22 mouse cellular contexts compared by ENCODE assay signal in the genomic region with DNA sequence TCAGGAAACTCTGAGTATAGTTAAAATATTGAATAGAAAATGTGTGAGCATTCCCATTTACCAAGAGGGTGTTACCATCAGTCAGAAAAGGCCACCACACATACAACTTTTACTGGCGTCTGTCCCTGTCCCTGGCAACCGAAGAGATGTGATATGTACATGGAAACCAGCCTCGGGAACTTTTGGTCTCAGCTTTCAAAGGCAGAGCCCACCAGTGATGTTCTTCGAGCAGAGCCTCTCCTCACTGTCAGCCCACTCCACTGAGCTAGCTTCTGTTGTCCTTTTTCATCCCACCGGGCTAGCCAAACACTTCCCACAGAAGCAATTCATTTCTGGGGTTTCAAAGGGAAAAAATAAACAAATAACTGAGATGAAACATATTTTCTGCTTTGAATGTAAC. TPM values are rescaled to one million over a fixed set of nuclear protein-coding genes. Genes with fewer than 3 reads are reported as not detected.
DNase-seq lines count a peak whose midpoint lies in the region; ATAC-seq and TF ChIP-seq lines count a peak whose summit lies in the region.
"Had no signal": no experiment of that assay in that cellular context is flagged by ENCODE, and none has a peak within 500 bp of the region (broad histone marks: within the 10 kb centered on the region; RNA-seq: fewer than 3 reads in every experiment).

No protein-coding gene starts in this region.

- peak; percentile 27 for DNase-seq in embryo, embryonic 9.5 days (ENCODE audit: extremely low spot score)
- no peak for DNase-seq in embryo, embryonic 10 days (ENCODE audit: low spot score)
- no peak for DNase-seq in hindbrain, postnatal 0 days (ENCODE audit: low spot score)
- peak; percentile 37 for DNase-seq in neural tube, embryonic 10.5 days (ENCODE audit: extremely low spot score, low spot score)
- DNase-seq in cerebellum, adult 8-10 months, result no peak
- DNase-seq in lung, postnatal 10 days, result no peak
- DNase-seq: adrenal gland, postnatal 14 days; cerebellum, adult 9-10 months; gastrocnemius, postnatal 10 days; heart, postnatal 14 days; kidney, adult 11 months; kidney, postnatal 4 days; liver, embryonic 13.5 days; lung, adult 2 months; right cerebral cortex, postnatal 25 days had no signal

- peak overlapping the region; percentile 69; the same call in 1 of the 2 replicates for H3K27ac ChIP-seq in hindbrain, embryonic 13.5 days
- no peak overlapping the region for H3K27ac ChIP-seq in hindbrain, postnatal 0 days
- no peak overlapping the region for H3K27ac ChIP-seq in neural tube, embryonic 15.5 days (replicated peaks)
- H3K27ac ChIP-seq: embryonic facial prominence, embryonic 15.5 days; forebrain, embryonic 15.5 days; heart, embryonic 13.5 days; liver, embryonic 13.5 days had no signal

- no peak for ATAC-seq in hindbrain, embryonic 13.5 days (ENCODE audit: low FRiP score)
- ATAC-seq in hindbrain, postnatal 0 days, result no peak
- ATAC-seq in neural tube, embryonic 15.5 days (ENCODE audit: low FRiP score), result no peak

- H3K36me3 ChIP-seq in hindbrain, embryonic 13.5 days, result no peaks in the 10 kb centered on the region
- no peaks in the 10 kb centered on the region for H3K36me3 ChIP-seq in hindbrain, postnatal 0 days (ENCODE audit: insufficient read depth, low read length)
- no peaks in the 10 kb centered on the region for H3K36me3 ChIP-seq in neural tube, embryonic 15.5 days
- H3K36me3 ChIP-seq: embryonic facial prominence, embryonic 15.5 days; forebrain, embryonic 15.5 days; heart, embryonic 13.5 days; liver, embryonic 13.5 days had no signal

- peaks cover 97% of the 10 kb centered on the region for H3K27me3 ChIP-seq in hindbrain, embryonic 13.5 days
- H3K27me3 ChIP-seq in hindbrain, postnatal 0 days (ENCODE audit: insufficient read depth, low read length), result peaks cover 93% of the 10 kb centered on the region
- H3K27me3 ChIP-seq in neural tube, embryonic 15.5 days (replicated peaks), result peaks cover 73% of the 10 kb centered on the region

- H3K4me3 ChIP-seq in hindbrain, embryonic 13.5 days, result no peak overlapping the region
- H3K4me3 ChIP-seq in hindbrain, postnatal 0 days (ENCODE audit: low read length), result no peak overlapping the region
- no peak overlapping the region for H3K4me3 ChIP-seq in neural tube, embryonic 15.5 days (replicated peaks)
- H3K4me3 ChIP-seq: liver, embryonic 13.5 days; megakaryocyte, embryonic 14.5 days had no signal

- under 1% methylated on average over 5 of the region's 5 CpGs for WGBS in hindbrain, embryonic 13.5 days
- 15% methylated on average over 5 of the region's 5 CpGs for WGBS in hindbrain, postnatal 0 days
- WGBS in neural tube, embryonic 15.5 days, result 12% methylated on average over 5 of the region's 5 CpGs

- H3K4me2 ChIP-seq in hindbrain, embryonic 13.5 days, result peak overlapping the region; percentile 45; the same call in 1 of the 2 replicates
- no peak overlapping the region for H3K4me2 ChIP-seq in hindbrain, postnatal 0 days (ENCODE audit: low read depth, low read length)
- H3K4me2 ChIP-seq in neural tube, embryonic 15.5 days, result no peak overlapping the region
- H3K4me2 ChIP-seq: liver, embryonic 13.5 days had no signal

- H3K4me1 ChIP-seq in hindbrain, embryonic 13.5 days (replicated peaks), result peaks cover 44% of the 10 kb centered on the region
- H3K4me1 ChIP-seq in hindbrain, postnatal 0 days (ENCODE audit: insufficient read depth, low read length), result no peaks in the 10 kb centered on the region
- H3K4me1 ChIP-seq in neural tube, embryonic 15.5 days, result peaks cover 33% of the 10 kb centered on the region
- H3K4me1 ChIP-seq: liver, embryonic 13.5 days; megakaryocyte, embryonic 14.5 days had no signal

- no peak for TF ChIP-seq CTCF in hindbrain, postnatal 0 days (IDR thresholded peaks at IDR 0.05; ENCODE audit: low read depth)

- H3K9me3 ChIP-seq in hindbrain, embryonic 13.5 days, result no peaks in the 10 kb centered on the region
- H3K9me3 ChIP-seq in hindbrain, postnatal 0 days (ENCODE audit: low read length), result no peaks in the 10 kb centered on the region
- no peaks in the 10 kb centered on the region for H3K9me3 ChIP-seq in neural tube, embryonic 15.5 days (replicated peaks)
- H3K9me3 ChIP-seq: embryonic facial prominence, embryonic 15.5 days; forebrain, embryonic 15.5 days; heart, embryonic 13.5 days; liver, embryonic 13.5 days had no signal

- H3K9ac ChIP-seq in hindbrain, embryonic 13.5 days, result no peak overlapping the region
- no peak overlapping the region for H3K9ac ChIP-seq in hindbrain, postnatal 0 days (replicated peaks; ENCODE audit: low read length)
- H3K9ac ChIP-seq in neural tube, embryonic 15.5 days (replicated peaks), result no peak overlapping the region
- H3K9ac ChIP-seq: embryonic facial prominence, embryonic 15.5 days; forebrain, embryonic 15.5 days; heart, embryonic 13.5 days; liver, embryonic 13.5 days had no signal

RNA-seq across cellular contexts. Expression of a gene that starts 29.9 kb away (rescaled TPM):
- 14.2 and 22.9 TPM in 2 replicates for polyA plus RNA-seq in hindbrain, embryonic 13.5 days (2015; fragmentation: Nextera tagmentation; extraction: Ambion mirVana)
- 2.1 and 4.7 TPM in 2 replicates for total RNA-seq in hindbrain, postnatal 0 days (2014; rRNA removed)
- 6.9 and 7.2 TPM in 2 replicates for polyA plus RNA-seq in hindbrain, postnatal 0 days (2015; fragmentation: Nextera tagmentation; extraction: Ambion mirVana)
- polyA plus RNA-seq in neural tube, embryonic 15.5 days (2015; fragmentation: Nextera tagmentation; extraction: Ambion mirVana), result 5.5 and 6.5 TPM in 2 replicates
- total RNA-seq: granulocyte monocyte progenitor cell, adult 5-6 weeks had no signal
- polyA plus RNA-seq: liver, embryonic 13.5 days had no signal

Comparison
In these comparisons a context has a peak if more than half of its experiments do, and no peak if none do; other contexts are left out.
1. DNase-seq: peak in embryo, embryonic 9.5 days (single experiment) and neural tube, embryonic 10.5 days (single experiment); none in embryo, embryonic 10 days (single experiment), hindbrain, postnatal 0 days (single experiment), cerebellum, adult 8-10 months (single experiment) and lung, postnatal 10 days (single experiment).